Mouse (Mus musculus): ENCODE results near the gene Olfr1356. TPM values are rescaled to one million over a fixed set of nuclear protein-coding genes. Genes with fewer than 3 reads are reported as not detected.

Olfr1356 gene
- total and polyA plus RNA-seq, 3 experiments: not detected

- dilution Hi-C loops (cut with MboI; ENCODE audit: extremely low pct_ligation_motif_present, extremely low pct_unique_long_range_greater_than_20kb, low sequenced_read_pairs) (no loop called here), in situ Hi-C loops (cut with MboI; ENCODE audit: low pct_ligation_motif_present, low pct_unique_long_range_greater_than_20kb, low sequenced_read_pairs) (no loop called here)
- DNase-seq (ENCODE audit: extremely low read depth): no peak
- H3K4me1 ChIP-seq (ENCODE audit: control insufficient read depth in 1 of 2, insufficient read depth in 2 of 2): no peaks in the 10 kb centered on the region
- no peak overlapping the region for H3K27ac ChIP-seq (ENCODE audit: insufficient read depth, low read depth)
- H3K36me3 ChIP-seq (replicated peaks in 1 of 2; ENCODE audit: control insufficient read depth in 1 of 2, insufficient read depth in 1 of 2, low read length in 1 of 2): no peaks in the 10 kb centered on the region
- no peaks in the 10 kb centered on the region for H3K9me3 ChIP-seq (replicated peaks; ENCODE audit: low read length)
- H3K4me3 ChIP-seq (replicated peaks in 1 of 3; ENCODE audit: low read depth in 2 of 3, low read length in 2 of 3, poor library complexity in 1 of 3): no peak overlapping the region
- peaks cover 24% of the 10 kb centered on the region for H3K27me3 ChIP-seq (replicated peaks)
- TF ChIP-seq EP300 (IDR thresholded peaks at IDR 0.05; ENCODE audit: low read length): no peak
- TF ChIP-seq USF1 (IDR thresholded peaks at IDR 0.05; ENCODE audit: low read depth, low read length): no peak
- no peak for TF ChIP-seq NRF1 (IDR thresholded peaks at IDR 0.05; ENCODE audit: low read depth, low read length)
- no peak for TF ChIP-seq RCOR1 (conservative IDR thresholded peaks at IDR 0.05; ENCODE audit: low read depth, low read length)
- TF ChIP-seq ELF1 (IDR thresholded peaks at IDR 0.05; ENCODE audit: low read depth, low read length): no peak
- no peak for TF ChIP-seq ETS1 (conservative IDR thresholded peaks at IDR 0.05; ENCODE audit: low read depth, low read length)
- TF ChIP-seq SIN3A (IDR thresholded peaks at IDR 0.05; ENCODE audit: low read length): no peak
- TF ChIP-seq POLR2A (IDR thresholded peaks at IDR 0.05; ENCODE audit: low read depth, low read length): no peak
- no peak for TF ChIP-seq ZKSCAN1 (IDR thresholded peaks at IDR 0.05; ENCODE audit: borderline replicate concordance, low read depth, low read length)
- TF ChIP-seq E2F4 (IDR thresholded peaks at IDR 0.05; ENCODE audit: insufficient replicate concordance, low read depth, low read length): no peak
- no peak for TF ChIP-seq MYC (IDR thresholded peaks at IDR 0.05; ENCODE audit: low read depth, low read length)
- TF ChIP-seq USF2 (conservative IDR thresholded peaks at IDR 0.05; ENCODE audit: low read depth, low read length): no peak
- no peak for TF ChIP-seq MAZ (IDR thresholded peaks at IDR 0.05; ENCODE audit: low read depth, low read length)
- no peak for TF ChIP-seq ZMIZ1 (IDR thresholded peaks at IDR 0.05; ENCODE audit: low read depth, low read length)
- TF ChIP-seq MAFK (IDR thresholded peaks at IDR 0.05; ENCODE audit: insufficient replicate concordance, low read length): no peak
- no peak for TF ChIP-seq NELFE (IDR thresholded peaks at IDR 0.05; ENCODE audit: low read depth, low read length)
- no peak for TF ChIP-seq TBP (conservative IDR thresholded peaks at IDR 0.05; ENCODE audit: low read depth, low read length)
- no peak for TF ChIP-seq KAT2A (IDR thresholded peaks at IDR 0.05; ENCODE audit: insufficient replicate concordance, low read length)
- no peak for TF ChIP-seq IRF4 (IDR thresholded peaks at IDR 0.05; ENCODE audit: low read depth, low read length)
- H3K9ac ChIP-seq (ENCODE audit: insufficient read depth, low read depth): no peak overlapping the region
- no peaks in the 10 kb centered on the region for H3K79me2 ChIP-seq (replicated peaks; ENCODE audit: control insufficient read depth, extremely low read depth, insufficient read depth, poor library complexity, severe bottlenecking)
- no peak overlapping the region for H3K4me2 ChIP-seq (ENCODE audit: insufficient read depth, low read depth, poor library complexity, severe bottlenecking)
Observed at GRCm38 (mm10) chr10:78812358-78813060, 39.5 kb downstream of the Olfr1356 start.

- no peak overlapping the region; the same call in 1 of the 2 replicates for H3K4me2 ChIP-seq (ENCODE audit: insufficient read depth, low read depth, poor library complexity, severe bottlenecking)
- DNase-seq (ENCODE audit: extremely low read depth): peak; percentile 50
- TF ChIP-seq CTCF (conservative IDR thresholded peaks at IDR 0.05 in 1 of 2, IDR thresholded peaks at IDR 0.05 in 1 of 2; ENCODE audit: low read depth in 2 of 2, low read length in 2 of 2): peak in 1 of 2 experiments; percentile 62; a peak in 2 of 4 replicates
- TF ChIP-seq EP300 (IDR thresholded peaks at IDR 0.05; ENCODE audit: low read length): peak; percentile 57; the same call in 1 of the 2 replicates
- TF ChIP-seq POLR2A (IDR thresholded peaks at IDR 0.05; ENCODE audit: low read depth, low read length): no peak
- peak; percentile 61; the same call in 1 of the 2 replicates for TF ChIP-seq MYC (IDR thresholded peaks at IDR 0.05; ENCODE audit: low read depth, low read length)
- TF ChIP-seq SMC3 (IDR thresholded peaks at IDR 0.05; ENCODE audit: low read depth, low read length): peak; percentile 37
- TF ChIP-seq MAX (IDR thresholded peaks at IDR 0.05; ENCODE audit: low read length): peak; percentile 38; the same call in 1 of the 2 replicates
- peak; percentile 63 for TF ChIP-seq BHLHE40 (IDR thresholded peaks at IDR 0.05; ENCODE audit: low read depth, low read length)
- TF ChIP-seq TBP (conservative IDR thresholded peaks at IDR 0.05; ENCODE audit: low read depth, low read length): peak; percentile 64; the same call in 1 of the 2 replicates
- TF ChIP-seq RAD21 (IDR thresholded peaks at IDR 0.05; ENCODE audit: low read depth, low read length): peak; percentile 38
- TF ChIP-seq PAX5 (IDR thresholded peaks at IDR 0.05; ENCODE audit: low read length): no peak
- no peak for TF ChIP-seq KAT2A (IDR thresholded peaks at IDR 0.05; ENCODE audit: insufficient replicate concordance, low read length)
- TF ChIP-seq ZKSCAN1 (IDR thresholded peaks at IDR 0.05; ENCODE audit: borderline replicate concordance, low read depth, low read length): no peak
- TF ChIP-seq IRF4 (IDR thresholded peaks at IDR 0.05; ENCODE audit: low read depth, low read length): 0 out of 2 replicates have a peak, but pooled peaks have one; percentile 44
- dilution Hi-C loops (cut with MboI; ENCODE audit: extremely low pct_ligation_motif_present, extremely low pct_unique_long_range_greater_than_20kb, low sequenced_read_pairs): no loop called here
- H3K9me3 ChIP-seq (replicated peaks; ENCODE audit: low read length): no peaks in the 10 kb centered on the region
- no peaks in the 10 kb centered on the region for H3K36me3 ChIP-seq (replicated peaks in 1 of 2; ENCODE audit: control insufficient read depth in 1 of 2, insufficient read depth in 1 of 2, low read length in 1 of 2)
- H3K4me1 ChIP-seq (ENCODE audit: control insufficient read depth in 1 of 2, insufficient read depth in 2 of 2): peaks cover 6 to 12% of the 10 kb centered on the region in 2 experiments
- H3K27me3 ChIP-seq (replicated peaks): peaks cover 2% of the 10 kb centered on the region
- no peak overlapping the region for H3K9ac ChIP-seq (ENCODE audit: insufficient read depth, low read depth)
- H3K4me3 ChIP-seq (replicated peaks in 1 of 3; ENCODE audit: low read depth in 2 of 3, low read length in 2 of 3, poor library complexity in 1 of 3): no peak overlapping the region
- no peak overlapping the region for H3K27ac ChIP-seq (ENCODE audit: insufficient read depth, low read depth)
- in situ Hi-C loops (cut with MboI; ENCODE audit: low pct_ligation_motif_present, low pct_unique_long_range_greater_than_20kb, low sequenced_read_pairs): no loop called here
- no peaks in the 10 kb centered on the region for H3K79me2 ChIP-seq (replicated peaks; ENCODE audit: control insufficient read depth, extremely low read depth, insufficient read depth, poor library complexity, severe bottlenecking)
Observed at GRCm38 (mm10) chr10:78801449-78801848, 50.5 kb downstream of the Olfr1356 start.
